Mouse (Mus musculus) heart, postnatal 0 days (tissue): ENCODE data around the gene Prmt1. TPM values are rescaled to one million over a fixed set of nuclear protein-coding genes. Genes with fewer than 3 reads are reported as not detected.

ENCODE experiments used
- ATAC-seq: fragments of 200-750 bp; cut with Nextera tagmentation; 2 replicates; pipeline ENCODE4 v1.8.0; 2017; ENCODE audit warnings: low read depth, moderate number of reproducible peaks, moderate library complexity; ENCODE audit not compliant: insufficient read depth
- DNase-seq: peaks from one replicate; pipeline ENCODE4 v3.0.0-alpha.2; 2016; ENCODE audit warnings: low spot score
- H3K27ac ChIP-seq: fragments of 300-500 bp; sonication (generic); 2 replicates; pipeline ENCODE4 v1.5.1; 2014; ENCODE audit warnings: low read depth, mild to moderate bottlenecking
- H3K27me3 ChIP-seq: fragments of 300-500 bp; sonication (generic); 2 replicates; pipeline ENCODE4 v1.6.1; 2014; ENCODE audit warnings: low read length, mixed read lengths; ENCODE audit not compliant: control insufficient read depth, insufficient read depth
- H3K36me3 ChIP-seq: fragments of 300-500 bp; sonication (generic); replicated peaks from 2 replicates; pipeline ENCODE4 v1.6.1; 2014; ENCODE audit warnings: low read length, mixed read lengths; ENCODE audit not compliant: control insufficient read depth, insufficient read depth
- H3K4me1 ChIP-seq: fragments of 300-500 bp; sonication (generic); 2 replicates; pipeline ENCODE4 v1.6.1; 2014; ENCODE audit warnings: antibody characterized with exemption; ENCODE audit not compliant: control insufficient read depth, insufficient read depth
- H3K4me2 ChIP-seq: fragments of 300-500 bp; sonication (generic); 2 replicates; pipeline ENCODE4 v1.6.1; 2014; ENCODE audit warnings: low read depth, mild to moderate bottlenecking, low read length, moderate library complexity
- H3K4me3 ChIP-seq: fragments of 300-500 bp; sonication (generic); 2 replicates; pipeline ENCODE4 v1.5.1; 2014; ENCODE audit warnings: low read depth, low read length
- H3K9ac ChIP-seq: fragments of 300-500 bp; sonication (generic); replicated peaks from 2 replicates; pipeline ENCODE4 v1.6.1; 2014; ENCODE audit warnings: low read depth, low read length, mixed read lengths
- H3K9me3 ChIP-seq: fragments of 300-500 bp; sonication (generic); replicated peaks from 2 replicates; pipeline ENCODE4 v1.6.1; 2016; ENCODE audit warnings: low read length; ENCODE audit not compliant: control insufficient read depth
- CTCF ChIP-seq: IDR thresholded peaks from 2 replicates; pipeline ENCODE4 v1.5.1; 2016; ENCODE audit warnings: antibody characterized with exemption, control low read depth, low read depth
- EP300 ChIP-seq: IDR thresholded peaks from 2 replicates; pipeline ENCODE4 v1.6.1; 2016; ENCODE audit warnings: antibody characterized with exemption, low read depth
- WGBS: fragments of 180-500 bp; shearing (Covaris S2); extraction: QIAGEN DNeasy Blood & Tissue Kit; methylation state at CpG from one replicate; pipeline ENCODE4 v1.1.7; 2014; 5-methylcytosine and 5-hydroxymethylcytosine counted together
- polyA plus RNA-seq: library from polyadenylated mRNA; unstranded; fragments of >200 nt; fragmentation: Nextera tagmentation; extraction: Ambion mirVana; gene quantifications from 2 replicates; pipeline ENCODE4 v1.2.1, GENCODE M21; 2015
- total RNA-seq: library from RNA; depleted of rRNA; stranded (reverse); fragments of >200 nt; gene quantifications from 2 replicates; pipeline ENCODE4 v1.2.3, GENCODE M21; 2014; ENCODE audit warnings: low replicate concordance

Prmt1 gene
- total and polyA plus RNA-seq, 2 experiments from 2014 or later = 173 to 300 TPM

GRCm38 (mm10) chr7:44954091-44954885 is 32.1 kb downstream of the Prmt1 start:
- Histone ChIP-seq H3K4me3 (no peak overlapping the region), H3K9me3 (no peaks in the 10 kb centered on the region), H3K4me2 (no peak overlapping the region), H3K4me1 (peaks cover 10% of the 10 kb centered on the region; the same call in 1 of the 2 replicates), H3K27ac (no peak overlapping the region), H3K36me3 (no peaks in the 10 kb centered on the region), H3K27me3 (peaks cover 19% of the 10 kb centered on the region), H3K9ac (no peak overlapping the region)
- no peak for TF ChIP-seq CTCF
- no peak for TF ChIP-seq EP300
- 75% methylated on average over 12 of the region's 12 CpGs for WGBS
- no peak for ATAC-seq
- DNase-seq = no peak

DNA sequence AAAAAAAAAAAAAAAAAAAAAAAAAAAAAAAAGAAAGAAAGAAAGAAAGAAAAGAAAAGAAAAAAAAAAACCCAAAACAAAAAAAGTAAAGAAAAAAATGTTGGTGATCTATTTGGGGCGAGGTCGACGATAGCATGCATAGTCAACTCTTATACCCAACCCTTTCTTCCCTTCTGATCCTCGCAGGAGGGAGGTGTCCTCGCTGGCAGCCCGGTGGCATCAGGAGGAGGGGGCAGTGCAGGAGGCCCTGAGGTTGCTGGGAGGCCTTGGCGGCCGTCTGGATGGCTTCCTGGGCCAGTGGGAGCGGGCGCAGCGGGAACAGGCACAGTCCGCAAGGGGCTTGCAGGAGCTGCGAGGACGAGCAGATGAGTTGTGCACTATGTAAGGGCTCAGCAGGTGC is 32.8 kb downstream of the Prmt1 start:
- DNase-seq = no peak
- Histone ChIP-seq H3K4me1 (peaks cover 10% of the 10 kb centered on the region; the same call in 1 of the 2 replicates), H3K4me2 (no peak overlapping the region), H3K27ac (no peak overlapping the region), H3K4me3 (no peak overlapping the region), H3K9ac (no peak overlapping the region), H3K27me3 (peaks cover 19% of the 10 kb centered on the region), H3K9me3 (no peaks in the 10 kb centered on the region), H3K36me3 (no peaks in the 10 kb centered on the region)
- TF ChIP-seq CTCF = no peak
- no peak for TF ChIP-seq EP300
- ATAC-seq = no peak
- WGBS = 60% methylated on average over 14 of the region's 14 CpGs

DNA sequence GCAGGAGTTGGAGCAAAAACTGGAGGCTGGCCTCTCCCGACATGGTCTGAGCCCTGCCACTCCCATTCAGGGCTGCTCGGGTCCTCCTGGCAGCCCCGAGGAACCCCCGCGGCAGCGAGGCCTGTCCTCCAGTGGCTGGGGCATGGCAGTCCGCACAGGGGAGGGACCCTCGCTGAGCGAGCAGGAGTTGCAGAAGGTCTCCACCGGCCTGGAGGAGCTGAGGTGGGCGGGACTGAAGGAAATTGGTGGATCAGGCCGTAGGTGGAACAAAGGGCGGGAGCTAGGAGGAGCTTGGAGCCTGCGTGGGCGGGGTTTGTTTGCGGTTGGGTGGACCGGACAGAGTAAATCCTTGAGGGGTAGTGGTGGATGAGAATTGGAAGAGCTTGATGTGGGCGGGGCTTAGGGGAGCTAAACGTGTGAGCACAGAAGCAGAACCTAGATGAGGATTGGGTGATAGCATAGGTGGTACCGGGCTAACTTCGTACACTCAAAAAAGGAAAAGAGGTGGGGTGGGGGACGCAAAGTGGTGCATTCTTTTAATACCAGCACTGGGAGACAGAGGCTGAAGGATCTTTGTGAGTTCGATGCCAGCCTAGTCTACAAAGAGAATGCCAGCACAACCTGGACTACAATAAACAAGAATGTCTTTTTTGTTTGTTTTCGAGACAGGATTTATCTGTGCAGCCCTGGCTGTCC is 33.6 kb downstream of the Prmt1 start:
- no peaks in the 10 kb centered on the region for H3K36me3 ChIP-seq
- H3K4me3 ChIP-seq = peak overlapping the region; percentile 50
- TF ChIP-seq CTCF (no peak), EP300 (no peak)
- peaks cover 10% of the 10 kb centered on the region; the same call in 1 of the 2 replicates for H3K4me1 ChIP-seq
- peak overlapping the region; percentile 79 for H3K4me2 ChIP-seq
- ATAC-seq (peak; percentile 88), DNase-seq (peak; percentile 96)
- peak overlapping the region; percentile 43 for H3K9ac ChIP-seq
- no peaks in the 10 kb centered on the region for H3K9me3 ChIP-seq
- 7% methylated on average over 24 of the region's 24 CpGs for WGBS
- H3K27ac ChIP-seq = peak overlapping the region; percentile 51; the same call in 1 of the 2 replicates
- peaks cover 22% of the 10 kb centered on the region for H3K27me3 ChIP-seq

GRCm38 (mm10) chr7:44951960-44952359 is 34.4 kb downstream of the Prmt1 start:
- peak overlapping the region; percentile 50 for H3K4me3 ChIP-seq
- peak overlapping the region; percentile 43; the same call in 1 of the 2 replicates for H3K9ac ChIP-seq
- H3K36me3 ChIP-seq = no peaks in the 10 kb centered on the region
- peak overlapping the region; percentile 79 for H3K4me2 ChIP-seq
- 1% methylated on average over 10 of the region's 10 CpGs for WGBS
- peak; percentile 65 for ATAC-seq
- peak overlapping the region; percentile 51; the same call in 1 of the 2 replicates for H3K27ac ChIP-seq
- H3K27me3 ChIP-seq = peaks cover 22% of the 10 kb centered on the region
- no peaks in the 10 kb centered on the region for H3K9me3 ChIP-seq
- no peak for TF ChIP-seq CTCF
- peak; percentile 51 for DNase-seq
- peaks cover 10% of the 10 kb centered on the region; the same call in 1 of the 2 replicates for H3K4me1 ChIP-seq

DNA sequence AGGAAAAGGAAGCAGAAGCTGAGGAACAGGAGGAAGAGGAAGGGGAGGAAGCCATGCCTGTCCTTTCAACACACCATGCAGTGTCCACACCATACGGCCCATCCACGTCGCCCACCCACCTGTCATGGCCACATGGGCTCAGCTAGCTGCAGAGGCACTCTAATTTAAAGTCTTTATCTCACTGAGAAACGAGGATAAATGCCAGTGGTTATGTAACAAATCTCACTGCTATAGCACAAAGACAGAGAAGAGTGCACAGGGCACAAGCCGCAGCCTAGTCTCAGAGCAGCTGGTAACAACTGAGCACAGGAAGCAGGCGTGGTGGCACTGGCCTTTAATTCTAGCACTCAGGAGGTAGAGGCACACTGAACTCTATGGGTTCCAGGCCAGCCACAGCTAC is 36.4 kb downstream of the Prmt1 start:
- DNase-seq (no peak), ATAC-seq (no peak)
- Histone ChIP-seq H3K9ac (no peak overlapping the region), H3K36me3 (no peaks in the 10 kb centered on the region), H3K27ac (no peak overlapping the region), H3K4me2 (no peak overlapping the region), H3K4me1 (peaks cover 10% of the 10 kb centered on the region; the same call in 1 of the 2 replicates), H3K9me3 (no peaks in the 10 kb centered on the region), H3K27me3 (peaks cover 22% of the 10 kb centered on the region), H3K4me3 (no peak overlapping the region)
- WGBS = 61% methylated on average over 6 of the region's 6 CpGs
- TF ChIP-seq EP300 = no peak
- TF ChIP-seq CTCF = no peak
